Mouse (Mus musculus) left cerebral cortex, postnatal 25 days (tissue): Measurements from ENCODE around the gene Ube2t. TPM values are rescaled to one million over a fixed set of nuclear protein-coding genes. Genes with fewer than 3 reads are reported as not detected.

Source experiments
- DNase-seq, 2 experiments: peaks; one replicate each; pipeline ENCODE4 v3.0.0; 2022; ENCODE audit warnings: low spot score in 2 of 2, mixed read lengths in 1 of 2
- intact Hi-C: fragments of 180-260 bp; cut with DNase I; formaldehyde crosslinking; loops from one replicate; pipeline ENCODE4 v1.15.1; 2025
- total RNA-seq, 2 experiments: library from RNA; stranded (reverse); gene quantifications; 2 replicates each; pipeline ENCODE4 v1.2.3; 2021

Ube2t gene
- total RNA-seq, 2 experiments from 2014 or later = 2.7 to 3.1 TPM

GRCm38 (mm10) chr1:134992046-134992645 lies 29.8 kb downstream of the Ube2t start:
- no peak for DNase-seq
- intact Hi-C loops = no loop called here

- intact Hi-C loops = no loop called here
- no peak for DNase-seq
These were observed 32.4 kb downstream of the Ube2t start for GRCm38 (mm10) chr1:134994739-134995138.

- no peak for DNase-seq
- intact Hi-C loops = no loop called here
These were observed 33.1 kb downstream of the Ube2t start for GRCm38 (mm10) chr1:134995437-134995836.

GRCm38 (mm10) chr1:134995954-134996353 lies 33.6 kb downstream of the Ube2t start:
- DNase-seq = no peak
- intact Hi-C loops = no loop called here

DNA sequence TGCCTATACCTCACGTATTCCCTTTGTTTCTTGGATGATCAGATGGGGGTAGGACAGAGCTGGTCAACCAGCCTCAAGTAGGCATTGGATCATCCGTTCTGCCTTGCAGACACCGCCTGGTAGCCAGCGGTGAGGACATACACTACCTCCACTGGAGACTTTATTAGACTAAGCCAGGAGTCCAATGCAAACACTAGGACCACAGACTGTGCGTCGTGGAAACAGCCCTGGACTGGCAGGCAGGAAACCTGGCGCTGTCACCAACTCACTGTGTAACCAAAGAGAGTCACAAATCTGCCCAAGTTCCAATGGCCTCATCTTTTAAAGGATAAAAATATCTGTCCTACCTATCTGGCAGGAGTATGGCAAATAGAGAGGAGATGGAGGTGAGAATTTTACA lies 34.1 kb downstream of the Ube2t start:
- DNase-seq = no peak
- intact Hi-C loops = no loop called here

DNA sequence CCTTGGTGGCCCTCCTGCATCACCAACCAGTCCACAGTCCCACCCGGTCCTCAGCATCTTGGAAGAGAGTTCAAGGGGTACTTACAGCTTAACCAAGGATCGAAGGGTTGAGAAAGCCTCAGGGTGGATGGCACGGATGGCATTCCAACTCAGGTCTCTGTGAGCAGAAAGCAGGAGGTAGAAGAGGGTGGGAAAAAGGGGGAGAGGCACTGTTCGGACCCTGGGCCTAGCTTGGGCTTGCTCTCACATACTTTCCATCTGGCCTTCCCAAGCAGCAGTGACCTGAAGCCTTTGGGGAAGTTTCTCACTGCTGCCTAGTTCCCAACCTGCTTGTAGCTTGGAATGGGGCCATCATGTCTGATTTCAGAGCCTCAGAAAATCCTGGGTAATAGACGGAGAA lies 35.2 kb downstream of the Ube2t start:
- DNase-seq = no peak
- intact Hi-C loops = no loop called here

DNA sequence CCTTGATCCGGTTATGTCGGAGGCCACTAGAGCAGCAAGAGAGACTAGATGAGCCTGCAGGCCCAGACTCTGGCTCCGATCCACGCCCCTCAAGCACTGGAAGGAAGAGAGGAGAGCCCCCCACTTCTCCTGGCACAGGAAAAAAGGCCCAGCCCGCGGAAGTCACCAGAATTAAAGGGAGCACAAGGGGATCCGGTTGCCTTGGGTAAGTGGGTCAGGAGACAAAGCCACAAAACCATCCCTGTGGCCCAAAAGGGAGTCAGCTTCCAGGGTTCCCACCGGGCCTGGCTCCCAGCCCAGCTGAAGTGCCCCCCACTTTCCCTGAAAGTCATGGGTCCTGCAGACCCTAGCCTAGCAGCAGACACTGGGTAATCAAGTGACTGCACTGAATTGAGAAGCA lies 35.9 kb downstream of the Ube2t start:
- DNase-seq = peak in 1 of 2 experiments; percentile 23
- intact Hi-C loops = no loop called here

- DNase-seq = no peak
- intact Hi-C loops = no loop called here
These were observed 38.2 kb downstream of the Ube2t start for GRCm38 (mm10) chr1:135000527-135000926.

GRCm38 (mm10) chr1:135003346-135003745 lies 41.0 kb downstream of the Ube2t start:
- intact Hi-C loops = no loop called here
- no peak for DNase-seq

DNA sequence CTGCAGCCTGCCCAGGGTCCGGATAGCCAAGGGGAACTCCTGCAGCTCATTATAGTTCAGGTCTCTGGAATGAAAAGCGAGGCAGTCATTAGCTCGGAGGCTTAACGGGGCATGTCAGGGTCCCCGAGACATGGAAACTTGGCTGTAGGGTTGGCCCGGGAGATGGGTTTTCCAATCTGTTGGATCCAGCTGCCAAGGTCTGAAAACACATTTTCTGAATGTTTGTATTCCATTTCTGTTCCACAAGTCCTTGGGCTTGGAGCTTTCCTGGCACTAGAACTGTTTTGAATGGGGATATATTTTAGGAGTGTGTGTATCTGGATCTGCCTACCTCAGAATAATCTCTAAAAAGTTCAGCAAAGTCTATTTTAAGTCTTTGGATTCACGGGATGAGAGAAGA lies 43.3 kb downstream of the Ube2t start:
- intact Hi-C loops = no loop called here
- DNase-seq = peak in 1 of 2 experiments; percentile 51

- intact Hi-C loops = no loop called here
- DNase-seq = no peak
These were observed 47.5 kb downstream of the Ube2t start for GRCm38 (mm10) chr1:135009833-135010232.

GRCm38 (mm10) chr1:135011912-135012311 lies 49.5 kb downstream of the Ube2t start:
- intact Hi-C loops = no loop called here
- no peak for DNase-seq

GRCm38 (mm10) chr1:135012472-135012871 lies 50.1 kb downstream of the Ube2t start:
- no peak for DNase-seq
- intact Hi-C loops = no loop called here

DNA sequence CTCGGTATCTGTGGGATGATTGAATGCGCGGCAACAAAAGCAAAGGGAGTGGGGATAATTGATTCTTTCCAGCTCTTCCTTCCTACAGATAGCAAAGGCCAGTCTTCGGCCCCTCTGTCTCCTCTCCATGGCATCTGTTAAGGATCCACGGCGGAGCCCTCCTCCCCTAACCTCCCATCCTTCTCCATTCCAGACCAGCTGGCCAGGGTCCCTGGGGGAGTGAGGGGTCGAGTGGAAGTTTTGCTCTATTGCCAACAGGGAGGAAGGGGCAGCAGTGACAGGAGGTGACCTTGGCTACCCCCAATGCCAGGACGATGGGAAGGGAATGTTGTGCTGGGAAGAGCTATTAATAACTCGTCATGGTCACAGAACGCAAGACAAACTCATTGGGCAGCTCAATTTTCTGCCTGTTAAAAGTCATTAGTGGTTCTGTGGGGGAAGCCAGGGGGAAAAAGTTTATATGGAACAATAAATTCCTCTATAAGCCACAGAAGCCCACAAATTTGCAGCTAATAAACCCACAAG lies 52.6 kb downstream of the Ube2t start:
- intact Hi-C loops = no loop called here
- DNase-seq = no peak

DNA sequence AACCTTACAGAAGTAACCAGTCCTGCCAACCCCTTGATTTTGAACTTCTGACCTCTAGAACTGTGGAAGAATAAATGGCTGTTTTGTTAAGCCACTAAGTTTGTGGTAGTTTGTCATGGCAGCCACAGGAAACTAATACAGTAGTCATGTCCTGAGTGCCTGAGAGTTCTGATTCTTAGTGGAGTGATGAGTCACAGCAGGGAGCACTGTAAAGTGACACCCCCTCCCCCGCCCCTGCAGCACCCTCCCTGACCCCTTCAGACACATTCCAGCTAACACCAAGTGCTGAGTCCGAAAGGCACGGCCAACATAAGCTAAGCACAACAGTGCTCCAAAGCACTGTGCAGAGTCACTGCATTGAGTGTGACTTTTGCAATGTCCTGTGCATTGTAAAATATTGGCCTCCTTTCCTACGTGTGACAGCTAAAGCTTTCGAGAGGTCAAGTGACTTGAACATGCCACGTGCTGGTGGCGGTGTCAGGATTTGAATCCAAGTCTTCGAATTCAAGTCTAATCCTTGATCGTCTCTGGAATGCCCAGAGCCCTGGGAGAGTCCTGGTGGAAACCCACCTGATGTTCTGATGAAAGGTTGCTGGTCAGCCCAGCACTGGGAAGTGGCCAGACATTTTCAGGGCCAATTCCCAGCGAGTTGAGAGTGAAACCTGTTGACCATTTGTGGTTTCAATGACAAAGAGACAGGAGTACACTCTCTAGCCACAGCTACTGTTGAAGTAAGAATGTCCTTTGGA lies 54.7 kb downstream of the Ube2t start:
- no peak for DNase-seq

DNA sequence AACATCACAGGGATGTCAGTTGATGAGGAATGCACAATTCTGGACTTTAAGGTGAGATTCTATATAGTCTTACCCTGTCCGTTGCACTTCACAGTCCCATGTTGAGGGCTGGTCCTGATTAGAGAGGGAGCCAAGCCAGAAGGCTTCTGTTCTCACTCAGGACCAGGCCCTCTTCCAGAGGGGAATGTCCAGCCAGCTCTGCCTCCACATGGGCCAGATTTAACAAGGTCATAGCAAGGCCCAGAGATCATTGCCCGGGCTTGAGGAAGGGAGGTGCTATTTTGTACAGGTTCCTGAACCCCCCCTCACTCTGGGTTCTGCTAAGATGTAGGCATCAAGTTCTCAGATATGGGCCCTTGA lies 55.3 kb downstream of the Ube2t start:
- DNase-seq = no peak
- intact Hi-C loops = no loop called here

More for the DNA sequence above, 54.7 kb downstream of the Ube2t start:
- intact Hi-C loops = no loop called here

DNA sequence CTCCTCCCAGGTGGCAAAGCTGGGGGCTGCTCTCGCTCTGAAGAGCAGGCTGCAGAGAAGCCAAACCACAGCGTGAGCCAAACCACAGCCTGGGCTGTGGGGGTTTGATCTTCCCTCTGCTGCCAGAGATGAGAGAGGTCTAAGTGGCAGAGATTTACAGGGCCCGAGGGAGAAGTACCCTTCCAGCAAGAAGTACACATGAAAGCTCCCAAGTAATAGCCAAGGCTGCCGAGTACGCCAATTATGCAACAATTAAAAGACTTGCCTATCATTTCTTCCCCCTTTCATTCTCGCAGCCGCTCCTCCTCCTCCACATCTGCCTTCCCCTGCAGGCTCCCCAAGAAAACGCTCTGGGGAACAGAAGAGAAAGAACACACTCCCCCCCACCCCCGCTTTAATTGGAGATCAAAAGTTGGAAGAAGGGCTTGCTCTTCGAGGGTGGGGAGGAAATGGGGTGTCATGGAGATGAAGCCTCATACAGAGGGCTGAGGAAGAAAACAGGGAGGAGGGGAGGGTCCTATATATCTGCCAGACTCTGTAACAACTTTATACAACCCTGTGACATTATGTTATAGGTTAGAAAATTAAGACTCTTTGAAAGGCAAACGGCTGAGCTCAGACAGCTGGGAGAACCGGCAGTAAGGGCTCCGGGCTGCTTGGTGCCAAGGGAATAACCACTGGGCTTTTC lies 56.9 kb downstream of the Ube2t start:
- no peak for DNase-seq
- intact Hi-C loops = no loop called here

DNA sequence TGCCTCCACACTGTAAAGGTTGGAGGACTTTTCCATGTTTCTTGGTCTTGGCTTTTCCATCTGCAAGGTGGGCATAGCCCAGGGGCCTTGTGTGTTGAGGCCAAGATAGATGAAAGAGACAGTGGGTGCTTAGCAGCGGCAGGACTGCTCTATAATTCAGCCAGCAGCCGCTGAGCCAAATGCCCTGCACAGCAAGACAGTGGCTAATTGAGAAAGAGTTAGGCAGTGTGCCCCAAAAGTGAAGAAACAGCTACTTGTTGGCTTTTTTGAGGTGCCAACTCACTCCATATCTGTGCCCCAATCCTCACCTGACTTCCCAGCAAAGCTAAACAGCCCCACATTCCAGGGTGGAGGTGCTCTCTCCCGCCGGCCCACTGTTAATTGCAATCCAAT lies 57.4 kb downstream of the Ube2t start:
- intact Hi-C loops = no loop called here
- DNase-seq = no peak

GRCm38 (mm10) chr1:135020281-135020940 lies 58.0 kb downstream of the Ube2t start:
- DNase-seq = no peak
- intact Hi-C loops = no loop called here

- DNase-seq = no peak
- intact Hi-C loops = no loop called here
These were observed 58.6 kb downstream of the Ube2t start for GRCm38 (mm10) chr1:135020970-135021369.
